Mouse (Mus musculus): ENCODE data around the gene Fam229a.
A peak's percentile ranks its signal among the peaks of the same experiment; 100 is the strongest.

Fam229a gene

DNA sequence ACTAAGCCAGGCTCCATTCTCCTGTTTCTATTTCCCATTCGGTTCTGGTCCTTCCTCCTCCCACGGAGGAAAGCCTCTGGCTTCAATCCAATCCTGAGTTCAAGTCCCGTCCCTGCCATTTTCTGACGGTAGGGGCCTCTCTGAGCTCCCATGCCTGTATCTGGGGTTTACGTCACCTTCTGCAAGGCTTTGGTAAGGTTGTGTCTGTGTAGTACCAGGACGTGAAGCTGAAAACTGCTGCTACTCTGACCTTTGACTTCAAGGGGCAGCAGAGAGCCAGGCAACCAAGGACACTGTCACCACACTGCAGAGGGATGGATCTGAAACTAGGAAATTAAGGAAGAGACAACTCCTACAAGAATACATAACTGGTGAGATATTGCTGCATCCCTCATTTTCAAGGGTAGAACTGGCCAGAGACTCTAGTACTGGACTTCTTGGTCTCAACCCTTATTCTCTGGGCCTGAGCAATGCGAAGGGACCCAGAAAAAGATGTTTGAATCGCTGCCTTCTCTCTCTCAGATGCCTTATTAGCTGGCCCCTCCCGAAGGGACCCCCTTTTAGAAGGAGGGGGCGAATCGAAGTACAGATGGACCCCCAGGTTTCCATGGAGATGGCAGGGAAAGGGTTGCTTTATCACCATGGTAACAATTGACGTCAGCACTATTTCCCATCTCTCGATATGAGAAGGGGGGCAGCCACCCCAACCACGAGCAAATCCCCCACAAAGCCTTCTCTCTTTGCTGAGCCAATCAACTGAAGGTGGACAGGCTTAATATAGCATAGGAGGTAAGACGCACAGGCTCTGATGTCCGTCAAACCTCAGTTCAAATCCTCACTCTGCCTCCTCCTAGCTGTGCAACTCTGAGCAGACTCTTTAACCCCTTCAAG, 4.9 kb downstream of the Fam229a start:
- no peak for DNase-seq (ENCODE audit: extremely low spot score, low spot score)

DNA sequence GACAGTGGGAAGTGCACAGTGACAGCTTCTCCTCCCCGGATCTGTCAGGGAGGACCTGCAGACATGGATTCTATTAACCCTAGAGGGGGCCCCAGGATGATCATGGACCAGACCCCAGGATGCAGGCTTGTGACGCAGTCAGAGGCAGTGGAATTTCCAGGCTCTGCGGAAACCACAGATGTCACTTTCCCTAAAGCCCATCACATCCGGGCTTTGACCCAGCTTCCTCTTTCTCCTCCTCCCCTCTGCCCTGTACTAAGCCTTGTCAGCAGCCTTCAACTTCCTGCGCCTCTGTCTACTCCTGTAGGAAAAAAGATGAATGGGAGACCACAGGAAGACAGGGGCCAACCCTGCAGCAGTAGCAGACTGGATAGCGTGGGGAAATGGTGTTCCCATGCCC, 5.6 kb downstream of the Fam229a start:
- no peak for DNase-seq (ENCODE audit: extremely low spot score, low spot score)

DNA sequence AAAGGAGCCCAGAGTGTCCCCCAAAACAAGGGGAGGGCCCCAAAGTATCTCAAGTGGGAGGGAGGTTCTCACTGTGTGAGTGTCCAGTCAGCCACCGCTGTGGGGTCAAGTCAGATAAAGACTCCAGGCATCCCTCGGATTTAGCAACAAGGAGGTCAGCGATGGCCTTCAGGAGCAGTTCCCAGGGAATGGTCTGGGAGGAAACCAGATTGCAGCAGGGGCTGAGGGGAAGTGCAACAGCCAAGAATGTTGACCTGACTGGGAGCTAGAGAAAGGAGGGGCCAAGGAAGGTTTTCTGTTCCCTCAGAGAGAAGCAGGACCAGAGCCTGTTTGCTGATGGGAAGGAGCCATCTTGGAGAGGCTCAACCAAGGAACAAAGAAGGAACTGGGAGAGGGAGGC, 8.0 kb downstream of the Fam229a start:
- no peak for DNase-seq (ENCODE audit: extremely low spot score, low spot score)

DNA sequence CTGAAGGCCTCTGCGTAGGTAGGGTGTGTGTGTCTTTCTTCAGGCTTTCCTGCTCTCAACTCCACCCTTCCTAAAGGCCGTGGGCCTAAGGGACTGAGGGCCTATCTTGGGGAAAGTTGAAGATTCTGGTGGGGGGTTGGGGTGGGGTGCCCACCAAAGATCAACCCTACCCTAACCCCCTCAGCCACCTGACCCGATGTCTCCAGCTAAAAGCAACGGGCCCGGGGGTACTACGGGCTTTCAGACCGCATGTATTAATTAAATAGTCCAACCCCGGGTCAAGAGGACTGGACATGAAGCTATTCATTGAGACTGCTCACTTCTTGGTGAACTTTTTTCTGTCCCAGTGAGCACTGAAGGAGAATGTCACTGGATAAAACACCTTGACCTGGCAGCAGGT, 9.0 kb downstream of the Fam229a start:
- no peak for DNase-seq (ENCODE audit: extremely low spot score, low spot score)

DNA sequence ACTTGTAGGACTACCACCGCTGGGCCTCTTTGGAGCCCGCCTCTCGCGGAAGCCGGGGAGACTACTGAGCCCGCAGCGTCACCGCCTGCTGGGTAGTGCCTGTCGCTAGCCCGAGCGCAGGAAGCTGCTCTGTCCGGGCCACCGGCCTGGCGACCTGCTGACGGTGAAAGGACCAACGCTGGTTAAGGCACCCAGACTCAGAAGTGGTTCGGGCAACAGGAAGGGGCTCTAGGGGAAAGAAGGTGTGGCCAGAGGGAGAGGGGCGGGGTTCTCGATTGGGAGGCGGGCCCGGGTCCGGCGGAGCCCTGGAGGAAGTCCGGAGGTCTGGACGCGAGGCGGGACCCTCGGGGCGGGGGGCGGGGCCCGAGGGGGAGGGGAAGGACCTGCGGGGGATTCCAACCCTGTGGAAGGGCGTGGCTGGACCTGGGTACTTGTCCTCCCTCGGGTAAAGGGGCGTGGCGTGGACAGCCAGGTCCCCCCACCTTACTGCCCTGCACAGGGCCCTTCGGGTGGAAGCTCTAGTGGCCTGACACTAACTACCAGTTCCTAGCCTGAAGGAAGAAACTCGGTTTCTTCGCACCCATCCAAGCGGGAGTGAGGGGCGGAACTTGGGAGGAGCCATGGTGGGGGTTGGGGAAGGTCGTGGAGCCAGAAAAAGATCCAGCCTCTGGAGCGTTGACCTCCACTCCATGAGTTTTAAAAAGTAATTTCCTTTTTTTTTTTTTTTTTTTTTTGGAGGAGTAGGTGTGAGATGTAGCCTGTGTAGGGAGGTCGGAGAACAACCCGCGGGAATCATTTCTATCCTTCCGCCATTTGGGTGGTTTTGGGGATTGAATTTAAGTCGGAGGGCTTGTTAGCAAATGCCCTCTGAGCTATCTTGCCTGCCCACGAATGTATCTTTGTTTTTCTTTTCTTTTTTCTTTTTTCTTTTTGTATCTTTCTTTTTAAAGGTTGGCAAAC, 9.9 kb downstream of the Fam229a start:
- DNase-seq (ENCODE audit: extremely low spot score, low spot score), result peak; percentile 97

DNA sequence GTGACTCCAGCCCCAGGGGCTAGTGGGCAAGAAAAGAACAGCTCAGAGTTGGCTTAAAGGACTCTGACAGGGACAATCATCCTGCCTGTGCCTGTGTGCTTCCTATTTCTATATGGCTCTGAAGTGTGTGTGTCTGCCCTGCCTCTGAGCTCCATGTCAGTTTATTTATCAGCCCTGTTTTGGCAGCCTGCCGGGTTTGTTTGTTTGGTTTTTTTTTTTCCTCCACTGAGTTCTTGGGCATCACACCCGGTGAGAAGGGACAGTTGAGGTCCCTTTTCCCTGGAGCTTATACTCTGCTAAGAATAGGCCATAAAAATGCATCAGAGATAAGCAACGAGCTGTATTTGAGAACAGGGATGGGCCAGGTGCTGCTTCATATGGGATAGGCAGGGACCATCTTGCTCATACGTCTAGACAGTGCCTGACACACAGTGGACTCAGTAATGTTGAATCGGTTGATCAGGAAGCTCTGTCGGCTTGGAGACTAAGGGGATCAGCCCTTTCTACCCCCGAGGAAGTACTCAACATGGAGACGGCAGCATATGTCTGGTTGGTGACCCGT, 11.4 kb downstream of the Fam229a start:
- no peak for DNase-seq (ENCODE audit: extremely low spot score, low spot score)

DNA sequence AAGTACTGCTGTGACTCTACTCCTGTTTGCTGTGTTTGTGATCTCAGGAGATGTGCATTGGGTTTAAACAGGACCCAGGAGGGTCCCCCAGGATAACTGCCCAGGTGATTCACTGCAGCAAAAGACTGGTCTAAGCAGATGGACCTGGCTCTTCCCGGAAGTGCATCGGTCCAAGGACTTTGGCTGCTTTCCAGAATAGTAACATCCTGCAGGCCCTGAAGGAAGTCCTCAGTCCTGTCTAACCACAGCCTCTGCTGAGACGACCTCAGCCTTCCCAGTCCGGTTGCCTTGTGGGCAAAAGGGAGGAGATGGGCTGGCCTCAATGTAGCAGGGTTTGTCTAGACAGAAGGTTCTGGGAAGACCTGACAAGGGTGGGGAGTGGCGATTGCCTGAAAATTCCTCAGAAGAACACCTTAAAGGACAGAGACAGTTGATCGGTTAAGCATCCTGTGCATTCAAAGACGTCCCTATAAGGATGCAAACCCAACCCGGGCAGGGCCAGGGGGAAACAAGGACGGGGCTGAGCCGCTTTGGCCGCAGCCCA, 12.0 kb downstream of the Fam229a start:
- no peak for DNase-seq (ENCODE audit: extremely low spot score, low spot score)

DNA sequence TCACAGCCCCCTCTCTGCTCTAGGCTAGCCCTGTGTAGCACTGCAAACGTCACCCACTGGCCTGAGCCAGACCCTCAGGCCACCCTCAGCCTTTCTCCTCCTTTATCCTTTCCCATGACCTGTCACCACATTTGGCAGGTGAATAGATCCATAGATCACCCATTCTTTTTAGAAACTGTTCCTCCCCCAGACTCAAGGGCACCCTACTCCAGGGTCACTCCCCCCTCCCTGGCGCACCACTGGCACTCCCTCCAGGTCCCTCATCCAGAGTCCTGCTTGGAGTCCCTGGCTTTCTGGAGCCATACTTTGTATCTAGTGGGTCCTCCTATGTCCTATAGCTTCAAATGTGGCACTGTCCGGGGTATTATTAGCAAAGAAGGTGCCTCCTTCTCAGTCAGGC, 14.5 kb downstream of the Fam229a start:
- DNase-seq (ENCODE audit: extremely low spot score, low spot score), result no peak

DNA sequence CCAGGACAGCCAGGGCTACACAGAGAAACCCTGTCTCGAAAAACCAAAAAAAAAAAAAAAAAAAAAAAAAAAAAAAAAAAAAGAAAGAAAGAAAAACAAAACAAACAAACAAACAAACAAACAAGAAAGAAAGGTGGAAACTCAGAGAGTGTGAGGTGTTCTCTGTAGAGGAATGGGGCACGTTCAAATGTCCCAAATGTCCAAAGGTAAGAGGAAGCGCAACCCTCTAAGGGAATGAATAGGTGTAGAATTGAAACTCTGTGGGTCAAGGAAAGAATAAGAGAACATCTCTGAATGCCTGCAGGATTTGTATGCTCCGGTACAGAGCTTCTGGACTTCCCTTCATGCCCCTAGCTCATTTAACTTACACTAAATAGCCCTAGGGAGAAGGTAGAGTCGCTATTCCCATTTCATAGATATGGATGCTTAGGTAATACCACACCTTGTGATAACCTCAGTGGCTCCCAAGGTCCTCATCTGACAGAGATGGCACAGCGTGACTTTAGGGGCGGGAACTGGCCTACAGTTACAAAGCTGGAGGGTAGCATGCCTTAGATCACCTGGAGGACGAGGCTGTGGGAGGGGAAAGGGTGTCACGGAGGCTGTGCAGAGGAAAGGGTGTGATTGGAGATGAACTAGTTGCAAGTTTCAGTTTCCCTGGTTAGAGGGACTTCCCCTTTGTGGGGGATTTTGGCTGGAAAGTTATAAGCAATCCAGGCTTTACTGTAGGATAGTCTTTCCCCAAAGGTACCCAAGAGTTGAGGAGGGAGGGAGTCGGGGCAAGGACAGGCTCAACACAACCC, 16.6 kb downstream of the Fam229a start:
- DNase-seq (ENCODE audit: extremely low spot score, low spot score), result no peak

DNA sequence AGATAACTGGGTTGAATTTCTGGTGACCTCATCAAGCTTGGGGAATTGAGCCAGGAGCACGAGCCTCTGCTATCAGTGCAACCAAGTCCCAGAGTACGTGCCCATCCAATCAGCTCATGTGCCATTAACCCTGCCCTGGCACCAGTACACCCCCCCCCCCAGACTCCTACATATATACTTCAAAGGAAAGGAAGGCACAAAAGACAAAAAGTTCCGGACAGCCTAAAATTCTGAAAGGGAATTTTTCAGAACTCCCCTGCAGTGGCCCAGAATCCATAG, 17.2 kb downstream of the Fam229a start:
- no peak for DNase-seq (ENCODE audit: extremely low spot score, low spot score)

DNA sequence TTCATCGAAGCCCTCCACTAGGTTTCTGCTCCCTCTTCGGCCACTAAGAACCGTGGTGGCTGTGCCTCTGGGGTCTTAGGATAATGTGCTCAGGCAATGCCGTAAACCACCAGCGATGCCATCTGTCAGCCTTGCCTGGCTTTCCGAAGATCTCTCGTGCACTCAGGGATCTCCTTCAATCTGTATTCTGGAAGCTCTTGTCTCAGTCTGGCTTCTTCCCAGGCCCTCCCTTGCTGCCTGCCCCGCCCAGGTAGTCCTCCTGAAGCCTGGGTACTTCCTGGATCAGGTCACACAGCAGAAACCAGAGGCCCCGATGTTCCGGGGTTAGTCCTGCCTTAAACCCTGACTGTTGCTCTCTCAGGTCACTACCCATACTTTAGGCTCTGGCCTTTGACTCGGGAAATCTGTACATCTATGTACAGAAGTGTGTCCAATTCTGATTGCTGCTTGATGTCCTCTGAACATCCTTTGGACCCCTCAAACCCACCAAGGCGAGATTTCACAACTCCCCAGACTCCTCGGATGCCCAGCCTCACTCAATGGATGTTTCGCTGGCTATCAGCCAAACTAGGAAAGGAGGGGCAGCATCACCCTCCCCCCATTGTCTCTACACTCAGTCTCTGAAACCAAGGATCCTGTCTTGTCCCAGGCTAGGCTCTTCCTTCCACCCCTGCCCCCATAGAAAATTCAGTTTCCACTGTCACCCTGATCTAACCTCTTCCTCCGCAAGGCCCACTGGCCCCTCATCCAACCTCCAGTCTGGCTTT, 18.0 kb downstream of the Fam229a start:
- DNase-seq (ENCODE audit: extremely low spot score, low spot score), result no peak

DNA sequence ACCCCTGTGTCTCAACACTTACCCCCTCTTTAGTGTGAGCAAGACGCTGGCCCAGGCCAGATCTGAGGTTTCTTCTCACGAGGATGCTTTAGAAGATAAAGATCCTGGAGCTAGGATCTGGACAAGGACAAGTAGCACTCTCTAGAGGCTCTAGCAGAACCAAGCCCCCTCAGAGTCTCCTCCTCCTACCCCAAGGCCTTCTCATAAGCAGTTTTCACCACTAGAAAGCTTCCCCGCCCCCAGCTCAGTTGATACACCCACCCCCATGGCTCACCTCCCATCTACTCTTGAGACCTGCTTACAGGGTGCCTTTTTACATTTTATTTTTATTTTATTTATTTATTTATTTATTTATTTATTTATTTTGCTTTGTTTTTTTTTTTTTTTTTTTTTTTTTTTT, 18.7 kb downstream of the Fam229a start:
- DNase-seq (ENCODE audit: extremely low spot score, low spot score), result no peak

DNA sequence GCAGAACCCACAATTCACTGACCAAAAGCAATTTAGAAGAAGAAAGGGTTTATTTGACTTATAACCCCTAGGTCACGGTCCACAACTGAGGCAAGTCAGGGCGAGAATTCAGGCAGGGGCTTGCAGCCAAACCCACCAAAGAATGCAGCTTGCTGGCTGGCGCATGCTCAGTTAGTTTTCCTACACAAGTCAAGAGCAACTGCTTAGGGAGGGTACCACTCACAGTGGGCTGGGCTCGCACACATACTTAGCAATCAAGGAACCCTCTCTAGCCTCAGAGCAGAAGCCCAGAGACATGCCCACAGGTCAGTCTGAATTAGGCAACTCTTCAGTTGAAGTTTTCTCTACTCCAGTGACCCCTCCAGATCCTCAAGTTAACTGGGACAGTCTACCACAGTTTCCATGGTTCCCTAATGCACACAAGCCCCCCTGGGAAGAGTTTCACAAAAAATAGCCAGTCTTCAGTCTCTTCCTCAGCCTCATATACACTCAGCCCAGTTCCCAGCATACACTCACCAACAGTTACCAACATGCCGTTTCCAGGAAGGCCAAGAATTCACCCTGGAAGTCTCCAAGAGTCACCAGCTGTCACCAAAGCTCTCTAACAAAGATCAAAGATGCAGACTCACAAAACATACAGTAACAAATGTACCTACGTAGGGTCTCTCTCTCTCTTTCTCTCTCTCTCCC, 19.9 kb downstream of the Fam229a start:
- no peak for DNase-seq (ENCODE audit: extremely low spot score, low spot score)

DNA sequence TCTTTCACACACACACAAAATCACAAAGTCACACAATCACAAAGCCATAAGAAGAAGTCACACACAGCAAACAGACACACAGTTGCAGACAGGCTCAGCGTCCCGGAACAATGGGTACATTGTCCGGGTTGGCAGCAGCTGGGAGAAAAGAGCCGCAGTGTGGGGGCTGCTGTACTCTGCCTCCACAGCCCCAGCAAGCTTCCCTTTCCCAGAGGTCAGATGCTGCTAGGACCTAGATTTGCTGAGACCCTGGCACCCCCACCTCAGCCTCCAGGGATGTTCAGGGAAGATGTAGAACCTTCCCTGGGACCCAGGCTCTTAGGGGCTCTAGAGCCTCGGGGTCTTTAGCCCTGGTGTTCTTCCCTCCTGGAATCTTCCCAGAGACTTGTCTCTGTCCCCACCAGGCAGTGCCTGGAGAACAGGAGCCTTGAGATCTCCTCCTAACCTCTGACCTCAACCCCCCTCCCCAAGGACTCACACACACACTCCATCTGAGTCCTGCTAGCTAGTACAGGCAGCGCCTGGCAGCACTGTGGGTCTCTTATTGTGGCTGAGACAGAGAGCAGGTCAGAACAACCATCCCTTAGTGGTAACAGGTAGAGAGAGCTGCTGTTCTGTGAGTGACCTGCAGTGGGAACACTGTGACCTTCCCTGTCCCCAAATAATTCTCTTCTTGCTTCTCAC, 20.6 kb downstream of the Fam229a start:
- DNase-seq (ENCODE audit: extremely low spot score, low spot score), result peak; percentile 40

DNA sequence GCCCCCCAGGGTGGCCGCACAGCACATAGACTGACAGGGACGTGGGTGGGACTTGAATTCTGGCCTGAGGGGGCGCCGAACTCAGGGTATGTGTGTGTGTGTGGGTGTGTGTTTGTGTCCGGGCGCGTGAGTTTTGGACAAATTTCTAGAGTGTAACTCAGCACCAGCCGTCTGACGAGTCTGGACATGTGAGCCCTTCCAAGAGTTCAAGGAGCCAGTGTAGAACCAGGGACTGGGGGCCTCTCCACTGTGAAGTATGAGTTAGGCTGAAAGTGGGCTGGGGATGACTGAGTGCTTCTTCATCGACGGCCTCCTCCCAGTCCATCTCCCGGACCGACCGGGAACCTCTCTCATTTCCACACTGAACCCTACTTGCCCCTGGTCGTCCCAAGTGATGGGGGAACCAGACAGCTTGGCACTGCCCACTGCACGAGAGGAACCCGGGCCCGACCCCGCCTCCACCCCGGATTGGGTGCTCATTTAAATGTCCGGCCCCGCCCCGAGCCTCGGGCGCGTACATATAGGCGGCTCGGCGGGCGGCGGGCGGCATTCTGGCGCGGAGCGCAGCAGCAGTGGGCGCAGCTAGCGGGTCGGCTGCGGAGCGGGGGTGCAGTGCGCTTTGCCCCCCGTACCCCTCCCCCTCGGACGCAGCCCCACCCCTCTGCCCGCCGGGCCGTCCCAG, 22.2 kb downstream of the Fam229a start, which contains the start of gene Marcksl1:
Gene Marcksl1 (plus strand): TSS at position 496 of the 682 bp plus-strand sequence.
- peak; percentile 94 for DNase-seq (ENCODE audit: extremely low spot score, low spot score)

DNA sequence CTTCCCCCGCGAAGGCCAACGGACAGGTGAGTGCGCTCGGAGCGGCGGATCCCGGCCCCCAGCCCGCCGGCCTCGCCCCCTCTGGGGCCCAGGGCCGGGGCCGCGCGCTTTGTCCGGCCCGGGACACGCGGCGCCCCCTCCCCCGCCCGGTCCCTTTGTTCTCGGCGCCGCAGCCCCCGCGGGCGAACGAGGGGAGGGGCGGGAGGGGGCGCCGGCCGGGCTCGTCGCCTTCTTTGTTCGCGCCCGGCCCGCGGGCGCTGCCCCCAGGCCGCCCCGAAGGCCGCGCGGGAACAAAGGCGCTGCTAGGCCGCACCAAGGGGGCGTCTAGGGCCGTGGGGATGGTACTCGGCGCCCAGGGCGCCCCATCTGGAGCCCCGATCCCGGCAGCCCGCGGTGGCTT, 22.9 kb downstream of the Fam229a start:
- no peak for DNase-seq (ENCODE audit: extremely low spot score, low spot score)

DNA sequence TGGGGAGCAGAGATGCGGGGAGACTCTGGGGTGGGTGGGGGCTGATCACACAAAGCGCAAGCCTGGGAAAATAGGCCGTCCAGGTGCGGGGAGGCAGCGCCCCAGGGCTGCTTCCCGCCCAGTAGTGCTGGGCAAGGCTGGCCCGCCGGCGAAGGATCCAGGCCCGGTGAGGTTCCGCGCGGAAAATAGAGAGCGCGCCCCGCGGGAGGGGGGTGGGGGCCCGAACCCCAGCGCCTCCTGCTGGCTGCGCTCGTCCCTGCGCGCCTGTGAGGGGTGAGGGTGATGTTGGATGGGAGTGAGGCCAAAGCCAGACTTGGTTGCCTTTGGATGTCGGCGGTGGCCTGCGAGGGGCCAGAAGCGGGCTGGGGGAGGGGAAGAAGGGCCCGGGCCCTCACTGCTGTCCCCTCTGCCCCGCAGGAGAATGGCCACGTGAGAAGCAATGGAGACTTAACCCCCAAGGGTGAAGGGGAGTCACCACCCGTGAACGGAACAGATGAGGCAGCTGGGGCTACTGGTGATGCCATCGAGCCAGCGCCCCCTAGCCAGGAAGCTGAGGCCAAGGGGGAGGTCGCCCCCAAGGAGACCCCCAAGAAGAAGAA, 23.4 kb downstream of the Fam229a start:
- peak; percentile 82 for DNase-seq (ENCODE audit: extremely low spot score, low spot score)

DNA sequence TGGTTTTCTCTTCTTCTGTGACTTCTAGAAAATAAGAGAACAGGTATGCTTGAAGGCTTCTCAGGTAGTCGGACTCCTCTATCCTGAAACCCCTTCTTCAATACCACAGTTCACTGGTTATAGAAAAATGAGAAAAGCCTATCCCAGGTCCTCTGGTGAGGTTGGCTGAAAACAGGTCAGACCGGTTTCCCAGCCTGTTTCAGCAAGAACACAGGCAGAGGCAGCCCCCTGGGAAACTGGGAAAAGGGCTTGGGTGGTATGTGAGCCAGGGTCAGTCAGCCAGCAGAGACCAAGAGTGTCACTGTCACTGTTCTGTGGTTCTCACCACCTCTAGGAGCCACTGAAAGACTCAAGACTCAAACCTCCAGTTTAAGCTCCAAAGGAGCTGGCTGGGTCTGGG, 25.9 kb downstream of the Fam229a start:
- no peak for DNase-seq (ENCODE audit: extremely low spot score, low spot score)
